Mouse (Mus musculus) cerebellum, adult 8-10 months (tissue): Measurements from ENCODE around the gene Grap.
A peak's percentile ranks its signal among the peaks of the same experiment; 100 is the strongest.
"Not testable (repeated sequence)": the region's sequence is repeated elsewhere in the genome, so short reads cannot be mapped to it uniquely, and the experiment has no call there.

ENCODE experiments used
- DNase-seq: peaks from one replicate; pipeline ENCODE4 v3.0.0; 2022

Grap gene

DNA sequence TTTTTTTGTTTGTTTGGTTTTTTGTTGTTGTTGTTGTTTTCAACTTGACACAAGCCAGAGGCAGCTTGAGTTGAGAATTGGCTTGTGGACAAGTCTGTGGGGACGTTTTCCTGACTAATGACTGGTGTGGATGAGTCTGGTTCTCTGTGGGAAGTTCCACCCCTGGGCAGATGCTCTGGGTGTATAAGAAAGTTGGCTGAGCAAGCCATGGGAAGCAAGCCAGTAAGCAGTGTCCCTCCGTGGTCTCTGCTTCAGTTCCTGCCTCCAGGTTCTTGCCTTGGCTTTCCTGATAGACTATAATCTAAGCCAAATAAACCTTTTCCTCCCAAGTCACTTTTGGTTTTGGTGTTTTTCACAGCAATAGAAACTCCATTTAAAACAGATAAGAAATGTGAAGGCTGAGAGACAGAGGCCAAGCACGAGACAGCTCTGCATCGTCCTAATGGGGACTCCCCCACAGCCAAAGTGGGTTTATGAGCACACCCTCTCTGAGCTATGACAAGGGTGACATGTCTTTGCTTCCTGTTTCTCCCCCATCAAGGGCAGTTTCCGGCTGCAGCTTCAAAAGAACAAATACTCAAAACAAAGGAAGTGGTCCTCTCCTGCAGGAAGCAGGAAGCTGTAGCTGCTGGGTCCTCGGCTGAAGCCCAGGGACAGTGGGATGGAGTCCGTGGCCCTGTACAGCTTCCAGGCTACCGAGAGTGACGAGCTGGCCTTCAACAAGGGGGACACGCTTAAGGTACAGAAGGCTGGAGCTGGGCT is at the start of gene Grap:
TSS of gene Grap (plus strand) at position 580 of the 762 bp plus-strand sequence.
- DNase-seq, result no peak

DNA sequence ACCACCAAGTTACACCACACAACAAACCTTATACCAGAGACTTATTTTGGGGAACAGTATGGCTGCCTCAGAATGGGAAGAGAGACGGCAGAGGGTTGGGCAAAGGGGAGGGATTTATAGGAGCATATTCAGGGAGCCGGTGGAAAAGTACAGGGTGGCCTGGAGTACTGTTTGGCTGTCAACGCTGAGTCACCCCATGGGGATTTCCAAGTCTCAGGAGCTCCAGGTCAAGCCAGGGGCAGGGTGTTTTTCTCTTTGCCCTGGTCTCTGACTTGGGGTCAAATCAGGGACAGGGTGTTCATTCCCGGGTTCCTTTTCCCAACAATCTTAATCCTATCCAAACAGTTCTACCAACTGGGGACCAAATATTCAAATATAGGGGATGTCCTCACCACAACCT is 45.0 kb upstream of the Grap start:
- no peak for DNase-seq

DNA sequence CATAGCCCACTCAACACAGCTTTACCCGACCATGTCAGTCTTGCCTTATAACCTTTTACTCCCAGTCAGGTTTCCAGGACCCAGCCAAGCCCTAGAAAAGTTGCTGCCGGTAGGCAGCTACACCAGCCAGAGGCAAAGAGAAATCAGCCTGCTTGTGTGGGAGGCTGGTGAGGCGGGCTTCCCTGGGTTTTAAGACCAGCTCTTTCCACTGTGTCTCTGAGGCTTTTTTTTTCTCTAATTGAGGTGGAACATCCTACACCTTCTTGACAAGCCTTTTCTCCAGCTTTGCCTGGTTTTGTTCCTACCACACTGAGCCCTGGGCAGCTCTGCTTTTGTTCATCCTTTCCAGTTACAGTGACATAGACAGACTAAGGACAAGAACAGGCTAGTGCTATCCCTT is 41.9 kb upstream of the Grap start:
- no peak for DNase-seq

DNA sequence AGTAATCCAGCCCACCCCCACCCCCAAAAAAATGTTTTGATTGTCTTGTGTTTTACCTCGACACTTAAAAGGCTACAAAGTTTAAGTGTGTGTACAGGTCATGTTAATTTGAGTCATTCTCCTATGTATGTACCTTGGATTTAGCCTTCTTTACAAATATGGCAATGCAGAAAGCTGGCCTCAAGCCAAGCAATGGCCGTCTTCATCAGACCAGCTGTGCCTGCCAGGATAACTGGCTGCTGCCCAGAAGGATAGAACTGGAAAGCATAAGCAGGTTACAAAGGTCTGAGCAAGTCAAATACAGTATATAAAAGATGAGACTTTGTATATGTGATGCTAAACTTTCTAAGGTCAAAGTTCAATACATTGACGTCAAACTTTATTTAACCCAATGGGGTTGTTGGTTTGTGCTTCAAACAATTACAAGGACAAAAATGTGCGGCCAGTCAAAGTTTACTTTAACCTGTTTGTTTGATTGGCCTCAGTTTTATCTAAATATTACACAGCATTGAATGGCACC is 40.9 kb upstream of the Grap start:
- no peak for DNase-seq

DNA sequence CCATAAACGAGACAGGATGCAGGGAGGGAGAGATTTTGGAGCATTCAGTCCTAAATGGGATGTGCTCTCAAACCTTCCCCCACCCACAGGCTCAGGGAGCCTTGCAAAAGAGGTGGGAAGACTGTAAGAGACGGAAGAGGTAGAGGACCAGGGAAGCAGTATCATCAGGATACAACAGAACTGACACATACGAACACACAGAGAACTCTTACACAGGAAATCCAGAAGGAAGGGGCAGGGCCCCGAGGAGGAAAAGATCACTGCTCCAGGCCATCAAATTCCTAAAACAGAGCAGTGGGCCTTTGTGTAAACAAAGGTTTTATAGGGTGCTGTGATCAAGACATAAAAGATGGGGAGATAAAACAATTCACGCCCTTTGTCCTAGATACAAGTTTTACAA is 38.7 kb upstream of the Grap start:
- DNase-seq, result no peak

DNA sequence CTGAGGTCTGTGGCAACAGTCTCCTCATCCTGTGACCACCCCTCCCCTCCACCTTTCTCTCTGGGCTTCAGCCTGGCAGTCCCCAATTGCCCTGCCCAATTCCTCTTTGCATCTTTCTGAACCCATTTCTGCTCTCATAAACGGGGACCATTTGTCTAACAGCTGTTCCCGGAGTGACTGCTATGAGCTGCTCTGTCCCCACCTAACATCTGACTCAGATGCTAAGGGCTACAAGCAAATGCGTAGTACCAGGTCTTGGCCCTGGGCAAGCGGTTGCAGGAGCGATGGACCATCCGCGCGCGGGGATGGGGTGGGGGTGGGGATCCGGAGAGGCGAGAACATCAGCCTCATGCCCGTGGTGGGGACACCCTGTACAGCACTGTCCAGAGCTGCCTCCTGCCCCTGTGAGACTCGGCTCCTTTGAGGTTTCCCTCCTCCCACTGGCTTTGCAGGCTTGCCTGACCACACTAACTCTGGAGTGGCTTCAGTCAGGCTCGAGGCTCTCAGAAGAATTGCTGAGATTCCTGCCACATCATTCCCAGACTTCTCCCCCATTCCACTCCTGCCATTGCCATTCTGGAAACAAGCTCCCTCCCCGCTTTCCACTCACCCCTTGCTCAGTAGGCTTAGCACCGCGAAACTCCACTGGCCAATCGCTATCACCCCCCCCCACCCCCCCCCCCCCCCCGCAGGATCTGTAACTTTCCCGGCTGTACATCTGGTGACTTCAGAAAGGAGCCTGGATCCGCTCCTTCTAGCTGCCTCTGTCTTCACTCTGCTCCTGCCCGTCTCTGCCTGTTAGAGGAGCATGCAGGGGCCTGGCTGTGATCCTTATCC is 37.2 kb upstream of the Grap start:
- DNase-seq, result peak; percentile 19

DNA sequence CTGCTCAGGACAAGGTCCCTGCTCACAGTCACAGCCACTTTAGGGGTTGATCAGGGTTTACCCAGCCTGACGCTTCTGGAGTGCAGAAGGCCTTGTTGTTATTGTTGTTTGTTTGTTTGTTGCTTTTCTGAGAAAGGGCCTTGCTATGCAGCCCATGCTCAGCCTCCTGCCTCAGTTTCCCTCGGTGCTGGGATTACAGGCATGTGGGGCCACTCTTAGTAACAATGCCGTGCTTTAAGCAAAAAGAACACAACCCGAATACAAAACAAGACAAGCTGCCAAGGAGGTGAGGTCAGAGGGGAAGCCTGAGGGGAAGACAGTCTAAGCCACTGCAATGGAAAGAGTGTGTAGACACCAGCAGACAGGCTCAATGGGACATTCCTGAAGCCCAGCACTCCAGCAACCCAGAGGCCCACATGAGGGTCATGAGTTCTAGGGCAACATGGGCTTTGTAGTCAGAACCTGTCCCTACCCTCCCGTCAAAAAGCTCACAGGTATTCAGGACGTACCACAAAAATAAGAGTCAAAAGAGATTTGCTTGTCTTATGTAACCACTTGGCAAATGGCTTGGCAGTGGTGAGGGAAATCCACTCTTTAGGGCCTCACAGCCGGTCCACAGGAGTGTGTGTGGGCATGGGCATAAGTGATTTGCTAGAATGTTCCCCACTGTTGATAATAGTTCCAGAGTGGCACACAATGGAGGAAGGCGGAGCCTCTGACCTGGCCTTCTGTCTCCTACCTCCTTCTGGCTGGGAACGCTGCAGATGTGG is 36.4 kb upstream of the Grap start:
- peak; percentile 11 for DNase-seq

DNA sequence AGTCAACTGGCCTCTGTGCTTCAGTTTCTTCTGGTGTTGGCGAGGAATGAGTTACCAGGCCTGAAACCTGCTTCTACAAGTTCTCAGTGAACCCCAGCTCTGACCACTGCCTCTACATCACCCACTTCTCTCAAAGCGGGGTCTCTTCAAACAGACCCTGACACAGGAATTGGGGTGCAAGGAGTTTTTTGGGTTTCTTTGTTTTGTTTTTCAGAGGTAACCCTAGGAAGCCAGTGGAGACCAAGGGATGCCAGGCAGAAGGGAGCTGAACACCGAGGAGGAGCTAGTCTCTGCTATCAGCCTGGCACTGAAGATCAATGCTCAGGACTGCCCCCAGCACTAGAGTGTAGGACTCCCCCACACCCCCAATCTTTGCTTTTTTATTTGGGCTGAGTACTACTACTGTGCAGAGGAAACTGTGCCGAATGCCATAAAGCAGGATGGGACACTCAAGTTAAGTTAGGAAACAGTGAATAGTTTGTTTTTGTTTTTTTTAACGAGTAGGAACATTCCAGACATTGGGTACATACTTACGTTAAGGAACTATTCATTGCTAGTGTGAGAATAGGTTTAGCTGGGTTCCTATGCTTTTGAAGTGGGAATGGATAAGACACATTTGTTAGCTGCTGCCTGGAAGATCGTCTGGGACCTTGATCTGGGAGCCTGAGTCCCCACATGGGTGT is 35.6 kb upstream of the Grap start:
- DNase-seq, result peak; percentile 7

DNA sequence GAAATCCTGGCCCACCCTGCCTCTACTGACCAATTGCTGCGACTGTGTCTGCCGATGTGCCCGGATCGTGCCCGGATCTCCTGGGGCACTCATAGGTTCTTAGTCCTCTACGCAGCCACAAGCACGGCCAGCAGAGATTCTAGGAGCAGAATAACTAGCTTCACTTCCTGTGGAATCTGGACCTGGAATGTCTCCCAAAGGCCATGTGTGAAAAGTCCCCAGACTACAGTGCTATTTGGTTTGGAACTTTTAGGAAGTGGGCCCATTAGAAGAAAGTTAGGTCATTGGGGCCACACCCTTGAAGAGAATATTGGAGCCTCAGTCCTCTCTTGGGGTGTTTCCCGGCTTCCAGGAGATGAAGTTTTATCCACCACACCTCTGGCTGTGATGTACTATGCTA is 34.9 kb upstream of the Grap start:
- DNase-seq, result no peak

DNA sequence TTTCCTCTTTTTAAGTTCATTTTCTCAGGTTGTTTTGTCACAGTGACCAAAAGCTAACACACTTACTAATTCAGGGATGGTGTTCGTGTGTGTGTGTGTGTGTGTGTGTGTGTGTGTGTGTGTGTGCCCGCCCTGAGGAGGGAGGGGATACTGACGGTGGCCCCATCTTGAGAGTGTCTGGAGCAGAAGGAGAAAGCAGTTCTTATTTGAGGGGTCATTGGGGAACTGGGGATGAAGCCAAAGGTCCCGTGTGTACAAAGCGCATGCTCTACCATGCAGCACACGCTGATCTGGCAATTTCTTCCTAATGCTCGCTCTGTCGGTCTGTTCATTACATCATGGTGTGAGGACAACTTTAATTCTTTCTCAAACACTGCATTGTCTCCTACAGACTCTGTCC is 34.5 kb upstream of the Grap start:
- no peak for DNase-seq

DNA sequence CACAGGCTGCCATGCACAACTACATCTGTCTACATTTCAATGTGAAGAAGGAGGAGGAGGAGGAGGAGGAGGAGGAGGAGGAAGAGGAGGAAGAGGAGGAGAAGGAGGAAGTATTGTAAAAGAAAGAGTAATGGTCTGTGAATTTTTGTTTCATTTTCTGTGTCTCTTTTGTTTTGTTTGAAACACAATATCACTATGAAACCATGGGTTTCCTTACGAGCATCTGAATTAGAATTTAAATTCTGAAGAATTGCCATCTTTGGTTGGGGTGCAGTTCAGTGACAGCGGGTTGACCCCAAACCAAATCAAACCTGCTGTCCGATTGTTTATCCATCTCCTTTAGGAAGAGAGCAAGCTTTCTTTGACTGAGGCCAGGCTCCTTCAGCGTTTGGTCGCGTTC is 33.7 kb upstream of the Grap start:
- DNase-seq, result no peak

DNA sequence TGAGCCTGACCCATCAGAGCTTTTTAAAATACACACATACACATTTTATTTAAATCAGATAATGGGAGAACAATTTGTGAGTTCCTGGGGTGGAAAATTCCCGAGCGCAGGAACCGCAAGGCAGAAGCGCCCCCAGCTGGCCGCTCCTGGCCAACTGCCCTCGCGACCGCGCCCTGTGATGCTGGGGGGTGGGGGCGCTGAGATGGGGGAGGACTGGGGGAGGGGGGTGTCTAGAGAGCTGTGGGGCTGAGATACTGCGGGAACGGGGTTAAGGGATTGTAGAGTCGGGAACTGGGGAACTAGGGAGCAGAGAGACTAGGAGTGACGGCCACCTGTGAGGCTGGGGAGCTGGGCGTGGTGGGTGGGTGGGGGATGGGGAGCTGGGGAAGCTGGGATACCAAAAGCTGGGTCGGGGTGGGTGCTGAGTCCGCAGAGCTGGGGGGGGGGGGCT is 33.2 kb upstream of the Grap start:
- peak; percentile 79 for DNase-seq

DNA sequence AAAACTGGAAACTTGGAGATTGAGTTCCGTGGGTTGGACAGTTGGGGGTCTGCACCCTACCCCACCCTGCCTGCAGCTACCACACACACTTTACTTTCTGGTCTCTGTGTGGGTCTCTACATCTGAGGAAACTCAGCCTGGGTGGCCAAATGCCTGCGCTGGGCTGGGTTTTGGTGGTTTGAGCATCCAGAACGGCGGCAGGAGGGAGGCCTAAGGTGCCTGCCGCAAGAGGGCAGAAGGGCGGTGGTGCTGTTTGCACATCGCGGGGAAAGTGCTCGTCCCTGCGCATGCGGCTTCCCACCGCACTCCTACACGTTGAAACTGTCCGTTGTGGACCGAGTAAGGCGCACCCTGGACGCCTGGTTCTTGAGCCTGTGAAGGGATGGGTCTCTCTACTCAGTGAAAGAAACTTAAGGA is 32.8 kb upstream of the Grap start:
- peak; percentile 88 for DNase-seq

DNA sequence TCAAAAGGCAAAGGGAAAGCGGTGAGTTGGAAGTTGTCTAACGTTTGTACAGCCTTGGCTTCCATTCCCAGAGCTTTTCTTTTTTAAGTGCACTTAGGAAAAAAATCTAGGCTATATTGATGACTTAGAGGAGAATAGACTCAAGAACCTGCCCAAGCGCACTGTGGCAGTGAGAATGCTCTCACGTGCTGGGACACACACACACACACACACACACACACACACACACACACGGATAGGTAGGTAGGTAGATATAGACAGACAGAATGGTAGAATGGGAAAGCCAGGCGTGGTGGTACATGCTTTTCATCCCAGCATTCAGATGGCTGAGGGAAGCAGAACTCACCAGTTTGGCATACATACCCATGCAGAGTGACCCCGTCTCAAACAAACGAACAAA is 32.3 kb upstream of the Grap start:
- DNase-seq, result no peak

DNA sequence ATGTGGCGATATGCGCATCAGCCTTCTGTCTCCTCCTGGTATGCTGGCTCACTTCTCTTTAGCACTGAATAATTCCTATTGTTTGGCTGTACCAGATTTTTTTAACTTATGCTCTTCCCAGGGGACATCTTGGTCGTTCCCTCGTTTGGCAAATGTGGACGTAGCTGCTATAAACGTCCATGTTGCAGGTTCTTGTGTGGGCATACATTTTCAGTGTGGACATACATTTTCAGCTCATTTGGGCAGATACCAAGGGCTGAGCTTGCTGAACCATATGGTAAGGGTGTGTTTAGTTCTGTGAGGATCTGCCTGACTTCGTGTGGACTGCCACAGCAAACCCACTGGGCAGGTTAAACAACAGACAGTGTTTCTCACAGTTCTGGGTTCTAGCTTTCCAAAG is 27.9 kb upstream of the Grap start:
- no peak for DNase-seq

DNA sequence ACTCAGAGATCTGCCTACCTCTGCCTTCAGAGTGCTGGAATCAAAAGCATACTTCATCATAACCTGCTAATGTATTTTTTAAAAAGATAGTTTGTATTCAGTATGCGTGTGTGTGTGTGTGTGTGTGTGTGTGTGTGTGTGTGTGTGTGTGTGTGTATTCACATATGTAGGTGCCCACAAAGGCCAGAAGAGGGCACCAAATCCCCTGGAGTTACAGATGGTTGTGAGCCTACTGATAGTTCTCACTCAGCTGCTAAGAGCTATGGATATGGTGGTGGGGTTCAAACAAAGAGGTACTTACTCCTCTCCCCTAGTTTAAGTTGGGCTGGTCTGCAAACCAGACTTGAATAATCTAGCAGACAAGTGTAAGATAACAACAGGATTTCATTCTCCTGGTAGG is 26.6 kb upstream of the Grap start:
- no peak for DNase-seq

DNA sequence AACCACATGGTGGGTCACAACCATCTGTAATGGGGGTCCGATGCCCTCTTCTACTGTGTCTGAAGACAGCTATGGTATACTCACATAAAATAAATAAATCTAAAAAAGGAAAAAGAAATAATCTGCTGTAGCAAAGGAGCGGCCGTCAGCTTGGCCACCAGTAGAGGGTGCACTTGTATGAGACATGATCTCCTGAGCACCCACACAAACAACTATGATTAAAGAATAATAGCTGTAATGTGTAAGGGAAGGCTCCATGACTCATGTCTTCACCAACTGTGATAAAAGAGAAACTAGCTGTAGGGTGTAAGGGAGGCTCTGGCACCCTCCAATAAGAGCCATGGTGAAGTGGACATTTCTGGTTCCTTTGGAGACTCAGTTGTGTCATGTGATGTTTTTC is 23.4 kb upstream of the Grap start:
- no peak for DNase-seq

DNA sequence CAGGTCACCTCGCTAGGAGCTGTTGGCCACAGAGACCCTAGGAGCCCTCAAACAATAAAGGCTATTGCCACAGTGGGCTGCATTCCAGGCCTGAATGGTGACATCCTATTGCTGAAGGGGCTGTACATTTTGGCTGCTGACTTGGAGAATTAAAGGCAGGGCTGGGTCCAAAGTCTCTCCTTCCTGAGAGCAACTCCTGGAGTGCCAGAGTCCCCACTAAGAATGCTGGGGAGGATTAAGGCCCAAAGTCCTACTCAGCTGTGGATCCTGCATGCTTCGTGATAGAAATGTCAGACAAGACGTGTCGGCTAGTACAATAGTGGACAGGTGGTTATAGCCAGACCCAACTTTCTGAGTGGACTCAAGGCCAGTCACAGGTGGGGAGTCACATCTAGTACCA is 16.8 kb upstream of the Grap start:
- DNase-seq, result not testable (repeated sequence)

DNA sequence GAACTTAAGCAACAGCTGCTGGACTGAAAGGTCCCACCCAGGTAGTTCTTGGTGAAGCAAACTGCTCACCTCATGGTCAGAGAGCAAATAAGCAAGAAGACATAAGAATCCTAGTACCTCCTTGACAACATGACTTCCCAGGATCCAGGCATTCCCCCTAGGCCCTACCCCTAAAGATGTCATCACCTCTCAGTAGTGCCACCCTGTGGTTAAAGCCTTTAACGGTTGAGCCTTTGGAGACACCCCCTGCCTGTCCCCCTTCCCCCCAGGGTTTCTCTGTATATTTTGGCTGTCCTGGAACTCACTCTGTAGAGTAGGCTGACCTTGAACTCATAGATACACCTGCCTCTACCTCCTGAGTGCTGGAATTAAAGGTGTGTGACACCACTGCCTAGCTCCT is 15.7 kb upstream of the Grap start:
- no peak for DNase-seq

DNA sequence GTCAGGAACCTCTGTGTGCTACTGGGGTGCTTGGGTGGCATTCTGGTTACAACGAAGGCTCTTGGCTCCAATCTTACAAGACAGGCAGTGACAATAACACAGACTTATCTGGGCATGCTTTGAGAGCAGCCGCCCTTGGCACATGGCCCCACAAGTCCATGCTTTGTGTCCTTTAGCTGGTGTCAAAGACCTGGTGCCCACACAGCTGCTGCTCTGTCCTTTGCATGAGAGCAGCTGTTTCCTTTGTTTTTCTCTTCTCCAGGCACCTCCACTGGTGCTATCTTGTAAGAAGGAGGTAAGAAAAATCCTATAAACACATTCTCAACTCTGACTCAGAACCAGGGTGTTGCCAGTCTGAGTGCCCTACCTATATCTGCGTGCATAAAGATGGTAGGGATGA is 15.2 kb upstream of the Grap start:
- no peak for DNase-seq

DNA sequence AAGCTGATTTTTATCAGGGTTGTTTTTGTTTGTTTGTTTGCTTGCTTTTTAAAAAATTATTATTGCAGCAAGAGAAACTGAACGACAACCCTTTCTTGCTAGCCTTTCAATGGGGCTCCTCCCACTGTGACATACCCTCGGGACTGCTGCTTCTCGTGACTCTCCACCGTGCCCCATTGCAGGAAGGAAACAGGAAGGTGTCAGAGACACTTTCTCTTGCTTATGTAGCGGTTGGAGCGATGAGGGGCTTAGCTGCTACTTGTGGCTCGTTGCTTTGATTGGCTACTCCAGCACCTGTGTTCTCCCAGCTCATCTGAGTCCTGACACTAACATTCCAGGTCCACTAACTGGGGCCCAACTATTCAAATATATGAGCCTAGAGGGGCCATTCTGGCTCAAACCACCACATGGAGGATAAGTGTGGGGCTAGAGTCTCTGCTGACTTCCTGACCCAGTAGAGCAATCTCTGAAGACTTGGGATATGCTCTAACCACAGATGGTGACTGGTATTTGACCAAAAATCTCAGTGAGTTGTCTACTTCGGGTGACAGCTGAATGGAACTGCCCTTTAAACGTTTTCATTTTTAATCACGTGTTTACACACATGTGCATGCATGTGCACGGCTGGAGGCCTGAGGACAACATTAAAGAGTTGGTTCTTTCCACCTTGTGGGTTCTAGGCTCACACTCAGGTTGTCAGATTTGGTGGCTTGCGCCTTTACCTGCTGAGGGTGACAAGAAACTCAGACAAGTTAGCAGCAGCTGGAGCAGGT is 14.1 kb upstream of the Grap start:
- DNase-seq, result no peak

DNA sequence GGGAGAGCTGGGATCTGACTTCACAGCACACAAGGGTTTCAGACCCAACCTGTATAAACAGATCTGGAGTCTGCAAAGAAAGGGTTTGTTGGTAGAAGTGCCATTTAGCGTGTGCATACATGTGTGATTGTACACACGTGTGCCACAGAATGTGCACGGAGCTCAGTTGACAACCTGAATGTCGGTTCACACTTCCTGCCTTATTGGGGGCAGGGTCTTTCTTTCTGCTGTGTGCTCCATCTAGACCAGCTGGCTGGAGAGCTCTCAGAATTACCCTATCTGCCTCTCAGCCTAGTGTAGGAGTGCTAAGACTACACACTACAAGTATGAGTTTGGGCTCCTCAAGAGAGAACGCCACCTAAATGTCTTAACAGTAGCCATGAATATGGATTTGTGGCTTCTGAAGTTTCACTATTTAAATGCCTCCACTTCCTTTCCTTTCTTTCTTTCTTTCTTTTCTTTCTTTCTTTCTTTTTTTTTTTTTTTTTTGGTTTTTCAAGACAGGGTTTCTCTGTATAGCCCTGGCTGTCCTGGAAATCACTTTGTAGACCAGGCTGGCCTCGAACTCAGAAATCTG is 13.4 kb upstream of the Grap start:
- DNase-seq, result no peak
